Mouse (Mus musculus) gastrocnemius, adult 18-20 months (tissue): Measurements from ENCODE around the gene Ppt2. TPM values are rescaled to one million over a fixed set of nuclear protein-coding genes. Genes with fewer than 3 reads are reported as not detected.

Experiments used
- DNase-seq: peaks from one replicate; pipeline ENCODE4 v3.0.0; 2021; ENCODE audit warnings: low spot score
- total RNA-seq, 2 experiments: library from RNA; stranded (reverse); gene quantifications; 2 replicates each; pipeline ENCODE4 v1.2.3; 2021

The Ppt2 gene
- total RNA-seq, 2 experiments from 2014 or later, result 36.0 to 38.3 TPM

- DNase-seq, result no peak
Observed at GRCm38 (mm10) chr17:34606186-34607039, 21.9 kb downstream of the Ppt2 start.

- peak; percentile 97 for DNase-seq
Observed at GRCm38 (mm10) chr17:34605609-34606008, 22.7 kb downstream of the Ppt2 start.

- DNase-seq, result peak; percentile 66
Observed at GRCm38 (mm10) chr17:34604511-34605237, 23.6 kb downstream of the Ppt2 start.

GRCm38 (mm10) chr17:34604061-34604508, 24.2 kb downstream of the Ppt2 start, which contains the start of gene Agpat1:
Agpat1 (plus strand) TSS chr17:34604262.
- peak; percentile 99 for DNase-seq

- DNase-seq, result peak; percentile 100
Observed at GRCm38 (mm10) chr17:34603375-34604060, 24.8 kb downstream of the Ppt2 start, which contains the start of gene Rnf5. Rnf5 (minus strand) TSS chr17:34603690.

- DNase-seq, result no peak
Observed at GRCm38 (mm10) chr17:34601796-34602195, 26.5 kb downstream of the Ppt2 start.

GRCm38 (mm10) chr17:34599891-34600290, 28.4 kb downstream of the Ppt2 start:
- no peak for DNase-seq

- no peak for DNase-seq
Observed at GRCm38 (mm10) chr17:34597566-34598095, 30.7 kb downstream of the Ppt2 start, which contains the start of gene Ager. Ager (plus strand) TSS chr17:34597862.

- no peak for DNase-seq
Observed at GRCm38 (mm10) chr17:34596098-34596497, 32.2 kb downstream of the Ppt2 start.

- DNase-seq, result no peak
Observed at GRCm38 (mm10) chr17:34593752-34594525, 34.4 kb downstream of the Ppt2 start.

- DNase-seq, result no peak
Observed at GRCm38 (mm10) chr17:34592581-34593549, 35.4 kb downstream of the Ppt2 start.

GRCm38 (mm10) chr17:34591994-34592375, 36.3 kb downstream of the Ppt2 start:
- peak; percentile 87 for DNase-seq

- no peak for DNase-seq
Observed at GRCm38 (mm10) chr17:34591029-34591993, 37.0 kb downstream of the Ppt2 start, which contains the start of gene Pbx2. Pbx2 (plus strand) TSS chr17:34591266.

- no peak for DNase-seq
Observed at GRCm38 (mm10) chr17:34590154-34590987, 37.9 kb downstream of the Ppt2 start.

GRCm38 (mm10) chr17:34589681-34590101, 38.6 kb downstream of the Ppt2 start, which contains the start of gene Gpsm3:
Gpsm3 (plus strand) TSS chr17:34589806.
- DNase-seq, result peak; percentile 81

- DNase-seq, result no peak
Observed at GRCm38 (mm10) chr17:34589206-34589605, 39.1 kb downstream of the Ppt2 start.

- no peak for DNase-seq
Observed at GRCm38 (mm10) chr17:34588767-34589166, 39.5 kb downstream of the Ppt2 start.
